Mouse (Mus musculus) ES-Bruce4 (cell line): ENCODE data around the gene Pgls. TPM values are rescaled to one million over a fixed set of nuclear protein-coding genes. Genes with fewer than 3 reads are reported as not detected.

ENCODE experiments used
- H3K27ac ChIP-seq: 2 replicates; pipeline ENCODE4 v1.5.1; 2012; ENCODE audit warnings: low read length, inconsistent platforms; ENCODE audit not compliant: insufficient read depth
- H3K27me3 ChIP-seq: 2 replicates; pipeline ENCODE4 v1.6.1; 2012; ENCODE audit warnings: mild to moderate bottlenecking, low read length, inconsistent platforms; ENCODE audit not compliant: control insufficient read depth, poor library complexity, insufficient read depth, severe bottlenecking
- H3K36me3 ChIP-seq: 2 replicates; pipeline ENCODE4 v1.6.1; 2012; ENCODE audit warnings: inconsistent platforms, mild to moderate bottlenecking, low read length, moderate library complexity; ENCODE audit not compliant: control insufficient read depth, poor library complexity, insufficient read depth, severe bottlenecking
- H3K4me1 ChIP-seq: one replicate; pipeline ENCODE4 v1.8.1; 2011; ENCODE audit warnings: low read length; ENCODE audit not compliant: control insufficient read depth, insufficient read depth
- H3K4me3 ChIP-seq: 2 replicates; pipeline ENCODE4 v1.5.1; 2011; ENCODE audit warnings: low read depth, mild to moderate bottlenecking, low read length
- H3K9ac ChIP-seq: 2 replicates; pipeline ENCODE4 v1.6.1; 2012; ENCODE audit warnings: low read depth, mild to moderate bottlenecking, inconsistent platforms; ENCODE audit not compliant: poor library complexity, severe bottlenecking
- H3K9me3 ChIP-seq: replicated peaks from 2 replicates; pipeline ENCODE4 v1.6.1; 2012; ENCODE audit warnings: mild to moderate bottlenecking, low read length, inconsistent platforms; ENCODE audit not compliant: control insufficient read depth, poor library complexity, insufficient read depth, severe bottlenecking
- CTCF ChIP-seq: IDR thresholded peaks from one replicate; pipeline ENCODE4 v1.8.1; 2011; ENCODE audit warnings: low read depth, low read length
- EP300 ChIP-seq: IDR thresholded peaks from 2 replicates; pipeline ENCODE4 v1.6.1; 2011; ENCODE audit warnings: low read depth, low read length; ENCODE audit not compliant: insufficient read depth
- POLR2A ChIP-seq: IDR thresholded peaks from one replicate; pipeline ENCODE4 v1.8.1; 2011; ENCODE audit warnings: low read length; ENCODE audit not compliant: insufficient read depth
- polyA plus RNA-seq: library from polyadenylated mRNA; stranded (reverse); fragments of >200 nt; gene quantifications from 2 replicates; pipeline ENCODE4 v1.2.4, GENCODE M21; 2011; ENCODE audit warnings: low read depth; ENCODE audit not compliant: missing spikeins, insufficient read depth, insufficient read length

The Pgls gene
- polyA plus RNA-seq, 1 experiment, result 57.2 TPM

GRCm38 (mm10) chr8:71612141-71612540 lies 20.2 kb downstream of the Pgls start:
- Histone ChIP-seq H3K4me1 (no peaks in the 10 kb centered on the region), H3K4me3 (peak overlapping the region; percentile 90), H3K27ac (no peak overlapping the region), H3K36me3 (peaks cover 10% of the 10 kb centered on the region), H3K9ac (peak overlapping the region; percentile 90), H3K9me3 (no peaks in the 10 kb centered on the region), H3K27me3 (no peaks in the 10 kb centered on the region)
- TF ChIP-seq CTCF, result no peak
- 0 out of 2 replicates have a peak, but pooled peaks have one; percentile 32 for TF ChIP-seq EP300
- TF ChIP-seq POLR2A, result no peak

DNA sequence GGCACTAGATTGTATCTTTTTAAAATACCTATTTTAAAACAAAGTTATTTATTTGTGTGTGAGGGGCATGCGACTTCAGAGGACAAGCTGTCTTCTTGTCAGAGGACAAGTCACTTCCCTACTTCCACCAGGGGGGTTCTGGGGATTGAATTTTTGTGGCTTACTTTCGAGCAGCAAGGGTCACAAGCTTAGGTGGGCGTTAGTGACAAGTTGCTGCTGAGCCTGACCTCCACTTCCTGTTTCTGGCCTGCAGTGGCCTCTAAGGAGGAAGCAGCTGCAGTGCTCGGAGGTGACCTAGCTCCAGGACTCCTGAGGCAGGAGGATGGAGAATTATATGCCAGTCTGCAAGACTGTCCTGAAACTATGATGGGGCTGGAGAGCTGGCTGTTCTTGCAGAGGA lies 21.4 kb downstream of the Pgls start:
- Histone ChIP-seq H3K4me1 (no peaks in the 10 kb centered on the region), H3K4me3 (no peak overlapping the region), H3K9ac (no peak overlapping the region), H3K27me3 (no peaks in the 10 kb centered on the region), H3K36me3 (peaks cover 19% of the 10 kb centered on the region), H3K27ac (no peak overlapping the region), H3K9me3 (no peaks in the 10 kb centered on the region)
- TF ChIP-seq POLR2A (no peak), EP300 (no peak), CTCF (no peak)

DNA sequence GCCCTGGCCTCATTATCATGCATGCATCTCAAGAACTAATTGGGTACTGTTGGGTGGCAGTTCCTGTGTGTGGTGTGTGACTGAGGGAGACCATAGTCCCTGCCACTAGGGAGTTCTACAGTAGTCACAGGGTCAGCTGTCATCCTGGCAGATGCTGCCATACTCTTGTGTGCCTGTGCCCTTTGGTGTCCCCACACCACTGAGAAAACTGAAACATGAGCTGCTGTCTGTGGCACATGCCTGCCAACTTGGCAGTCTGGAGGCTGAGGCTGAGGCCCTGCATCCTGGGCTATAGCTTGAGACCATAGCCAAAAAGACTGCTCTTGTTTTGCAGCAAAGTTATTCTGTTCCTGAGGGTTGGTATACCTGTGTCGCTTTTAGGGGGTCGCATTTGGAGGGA lies 27.8 kb downstream of the Pgls start:
- Histone ChIP-seq H3K27ac (no peak overlapping the region), H3K4me3 (no peak overlapping the region), H3K9ac (no peak overlapping the region), H3K36me3 (peaks cover 45% of the 10 kb centered on the region), H3K4me1 (no peaks in the 10 kb centered on the region), H3K9me3 (peaks cover 22% of the 10 kb centered on the region), H3K27me3 (no peaks in the 10 kb centered on the region)
- TF ChIP-seq EP300 (no peak), POLR2A (no peak), CTCF (no peak)

DNA sequence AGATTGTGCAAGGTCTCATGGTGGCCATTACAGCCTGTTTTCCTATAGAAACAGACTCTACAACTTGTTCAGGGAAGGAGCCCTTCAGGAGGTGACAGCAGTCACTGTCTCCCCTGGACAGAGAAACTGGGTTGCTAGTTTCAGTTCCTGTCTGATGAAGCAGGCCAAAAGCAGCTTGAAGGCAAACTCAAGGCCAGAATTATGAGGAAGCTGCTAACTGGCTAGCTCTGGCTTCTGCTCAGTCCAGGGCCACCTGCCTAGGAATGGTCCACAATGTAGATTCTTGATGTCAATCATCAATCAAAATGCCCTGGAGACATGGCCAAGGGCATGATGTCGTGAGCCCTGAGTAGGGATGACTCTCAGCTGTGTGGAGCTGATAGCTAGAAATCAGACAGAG lies 33.1 kb downstream of the Pgls start:
- Histone ChIP-seq H3K36me3 (peaks cover 31% of the 10 kb centered on the region), H3K4me3 (no peak overlapping the region), H3K9ac (no peak overlapping the region), H3K9me3 (peaks cover 22% of the 10 kb centered on the region), H3K27me3 (no peaks in the 10 kb centered on the region), H3K4me1 (peaks cover 7% of the 10 kb centered on the region), H3K27ac (no peak overlapping the region)
- TF ChIP-seq EP300 (no peak), POLR2A (no peak), CTCF (no peak)

- H3K9me3 ChIP-seq, result peaks cover 21% of the 10 kb centered on the region
- peaks cover 10% of the 10 kb centered on the region for H3K4me1 ChIP-seq
- TF ChIP-seq POLR2A (no peak), EP300 (no peak), CTCF (no peak)
- H3K4me3 ChIP-seq, result no peak overlapping the region
- H3K27ac ChIP-seq, result peak overlapping the region; percentile 15
- no peaks in the 10 kb centered on the region for H3K27me3 ChIP-seq
- H3K9ac ChIP-seq, result peak overlapping the region; percentile 0; the same call in 1 of the 2 replicates
- H3K36me3 ChIP-seq, result peaks cover 28% of the 10 kb centered on the region
These were observed 34.8 kb downstream of the Pgls start for GRCm38 (mm10) chr8:71626753-71627152.

DNA sequence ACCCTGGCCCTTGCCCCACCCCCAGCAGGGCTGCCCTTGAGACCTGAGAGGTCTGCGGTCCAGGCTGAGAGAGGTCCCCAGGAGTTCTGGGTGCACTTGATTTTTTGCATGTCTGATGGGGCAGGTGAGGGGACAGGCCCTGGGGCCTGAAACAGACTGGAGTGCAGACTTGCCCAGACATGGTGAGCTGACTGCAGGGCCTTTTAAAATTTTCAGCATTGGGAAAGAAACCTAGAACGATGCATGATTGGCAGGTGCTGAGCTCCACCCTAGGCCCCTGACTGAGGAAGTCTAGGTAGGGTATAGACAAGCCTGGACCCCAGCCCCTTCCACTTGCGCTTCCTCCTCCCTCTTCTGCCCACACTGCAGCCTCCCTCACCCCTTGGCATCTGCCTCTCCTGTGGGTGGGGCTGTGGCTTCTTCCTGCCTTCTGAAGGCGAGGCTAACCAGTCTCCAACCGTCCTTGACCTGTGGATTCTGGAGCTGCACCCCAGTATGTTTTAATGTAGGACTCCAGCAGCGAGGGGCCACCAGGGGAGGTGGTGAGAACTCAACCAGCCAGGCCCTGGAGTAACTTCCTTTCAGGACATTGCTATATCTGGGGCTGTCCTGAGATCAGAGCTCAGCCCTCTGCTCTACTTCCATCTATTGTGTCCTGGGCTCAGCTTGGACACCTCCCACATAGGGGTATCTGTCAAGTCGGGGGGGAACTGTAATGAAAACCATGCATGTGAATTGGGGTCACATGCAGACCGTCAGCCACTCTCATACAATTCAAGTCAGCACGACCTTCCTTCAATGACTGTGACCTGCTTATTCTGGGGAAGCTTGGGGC lies 35.5 kb downstream of the Pgls start:
- TF ChIP-seq CTCF, result no peak
- TF ChIP-seq EP300, result no peak
- TF ChIP-seq POLR2A, result no peak
- Histone ChIP-seq H3K9me3 (peaks cover 13% of the 10 kb centered on the region), H3K4me1 (peaks cover 12% of the 10 kb centered on the region), H3K4me3 (no peak overlapping the region), H3K36me3 (peaks cover 21% of the 10 kb centered on the region), H3K27me3 (no peaks in the 10 kb centered on the region), H3K27ac (peak overlapping the region; percentile 15), H3K9ac (peak overlapping the region; percentile 0; the same call in 1 of the 2 replicates)
